Mouse (Mus musculus): ENCODE measurements around the gene Gtpbp1.

The Gtpbp1 gene

GRCm38 (mm10) chr15:79753420-79753752 lies 62.7 kb downstream of the Gtpbp1 start:
- DNase-seq (ENCODE audit: low read depth, low spot score), result no peak

GRCm38 (mm10) chr15:79753873-79754272 lies 63.2 kb downstream of the Gtpbp1 start:
- DNase-seq (ENCODE audit: low read depth, low spot score), result no peak

- no peak for DNase-seq (ENCODE audit: low read depth, low spot score)
Measured at GRCm38 (mm10) chr15:79755176-79755575, 64.5 kb downstream of the Gtpbp1 start.

GRCm38 (mm10) chr15:79755977-79756625 lies 65.5 kb downstream of the Gtpbp1 start:
- DNase-seq (ENCODE audit: low read depth, low spot score), result no peak

- no peak for DNase-seq (ENCODE audit: low read depth, low spot score)
Measured at GRCm38 (mm10) chr15:79757118-79757517, 66.5 kb downstream of the Gtpbp1 start.

- no peak for DNase-seq (ENCODE audit: low read depth, low spot score)
Measured at GRCm38 (mm10) chr15:79760956-79761355, 70.3 kb downstream of the Gtpbp1 start.

- DNase-seq (ENCODE audit: low read depth, low spot score), result peak; percentile 28
Measured at GRCm38 (mm10) chr15:79763001-79763400, 72.4 kb downstream of the Gtpbp1 start.

GRCm38 (mm10) chr15:79763601-79764246 lies 73.1 kb downstream of the Gtpbp1 start:
- peak; percentile 56 for DNase-seq (ENCODE audit: low read depth, low spot score)

GRCm38 (mm10) chr15:79764539-79765267 lies 74.1 kb downstream of the Gtpbp1 start:
- peak; percentile 83 for DNase-seq (ENCODE audit: low read depth, low spot score)

GRCm38 (mm10) chr15:79765361-79765760 lies 74.7 kb downstream of the Gtpbp1 start:
- DNase-seq (ENCODE audit: low read depth, low spot score), result peak; percentile 85

GRCm38 (mm10) chr15:79766168-79766567 lies 75.5 kb downstream of the Gtpbp1 start:
- DNase-seq (ENCODE audit: low read depth, low spot score), result no peak

- no peak for DNase-seq (ENCODE audit: low read depth, low spot score)
Measured at GRCm38 (mm10) chr15:79766586-79767071, 76.0 kb downstream of the Gtpbp1 start.

GRCm38 (mm10) chr15:79767327-79767961 lies 76.8 kb downstream of the Gtpbp1 start:
- DNase-seq (ENCODE audit: low read depth, low spot score), result peak; percentile 44

- DNase-seq (ENCODE audit: low read depth, low spot score), result no peak
Measured at GRCm38 (mm10) chr15:79768302-79768701, 77.7 kb downstream of the Gtpbp1 start.

- peak; percentile 64 for DNase-seq (ENCODE audit: low read depth, low spot score)
Measured at GRCm38 (mm10) chr15:79770629-79771240, 80.1 kb downstream of the Gtpbp1 start.
